Mouse (Mus musculus): ENCODE measurements around the gene Dnaja2.

- no peak for TF ChIP-seq ZKSCAN1 (IDR thresholded peaks at IDR 0.05; ENCODE audit: borderline replicate concordance, low read depth, low read length)
- TF ChIP-seq CTCF (conservative IDR thresholded peaks at IDR 0.05 in 1 of 2, IDR thresholded peaks at IDR 0.05 in 1 of 2; ENCODE audit: low read depth in 2 of 2, low read length in 2 of 2): no peak
- no peak for TF ChIP-seq E2F4 (IDR thresholded peaks at IDR 0.05; ENCODE audit: insufficient replicate concordance, low read depth, low read length)
- no peak for TF ChIP-seq JUN (IDR thresholded peaks at IDR 0.05; ENCODE audit: insufficient read depth, low read depth, low read length)
- no peak for TF ChIP-seq MAFK (IDR thresholded peaks at IDR 0.05; ENCODE audit: insufficient replicate concordance, low read length)
- TF ChIP-seq EP300 (IDR thresholded peaks at IDR 0.05; ENCODE audit: low read length): no peak
- TF ChIP-seq SIN3A (IDR thresholded peaks at IDR 0.05; ENCODE audit: low read length): no peak
- no peak for TF ChIP-seq ZMIZ1 (IDR thresholded peaks at IDR 0.05; ENCODE audit: low read depth, low read length)
- no peak for TF ChIP-seq POLR2A (IDR thresholded peaks at IDR 0.05; ENCODE audit: low read depth, low read length)
Measured at GRCm38 (mm10) chr8:85573972-85574496, 18.9 kb upstream of the Dnaja2 start.
